Mouse (Mus musculus): ENCODE measurements at regions not wholly inside any gene's neighbourhood (a gene's known extent, or its start where the extent isn't known, plus 50 kb on each side); places are given as distances from the start of the nearest gene placed in this dataset.

DNA sequence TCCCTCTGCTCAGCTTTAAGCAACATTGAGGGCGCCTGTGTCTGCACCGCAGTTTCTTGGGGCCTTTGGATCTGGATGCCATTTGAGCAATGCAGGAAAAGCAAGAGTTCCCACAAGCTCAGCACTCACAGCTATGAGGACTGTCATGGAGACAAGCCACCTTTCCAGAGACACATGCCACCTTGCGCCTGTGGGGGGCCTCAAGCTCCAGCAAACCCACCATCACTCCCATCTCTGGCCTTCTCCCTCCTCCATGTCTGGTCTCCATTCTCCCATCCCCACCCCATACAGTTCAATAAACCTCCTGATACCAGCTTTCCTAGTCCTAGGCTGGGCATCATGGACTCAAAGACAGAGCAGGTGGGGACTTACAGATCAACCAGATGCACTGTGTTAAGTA lies 97.8 kb downstream of the Wdr11 start:
- WGBS (ENCODE audit: insufficient replicate concordance), result 91% methylated on average over 3 of the region's 3 CpGs
- H3K36me3 ChIP-seq (ENCODE audit: control insufficient read depth, insufficient read depth, low read length), result no peaks in the 10 kb centered on the region
- H3K4me2 ChIP-seq, result no peak overlapping the region
- H3K9me3 ChIP-seq (replicated peaks; ENCODE audit: control insufficient read depth, low read length), result no peaks in the 10 kb centered on the region
- no peak overlapping the region for H3K4me3 ChIP-seq (ENCODE audit: low read depth, low read length)
- H3K27ac ChIP-seq (ENCODE audit: low read depth, low read length), result no peak overlapping the region
- no peak for ATAC-seq (replicated peaks; ENCODE audit: insufficient number of reproducible peaks, low FRiP score, low TSS enrichment)
- no peaks in the 10 kb centered on the region for H3K27me3 ChIP-seq (ENCODE audit: control insufficient read depth, insufficient read depth, low read length)
- peaks cover 15% of the 10 kb centered on the region; the same call in 1 of the 2 replicates for H3K4me1 ChIP-seq (ENCODE audit: control insufficient read depth, insufficient read depth, low read length)
- no peak overlapping the region for H3K9ac ChIP-seq (ENCODE audit: low read depth, low read length)

DNA sequence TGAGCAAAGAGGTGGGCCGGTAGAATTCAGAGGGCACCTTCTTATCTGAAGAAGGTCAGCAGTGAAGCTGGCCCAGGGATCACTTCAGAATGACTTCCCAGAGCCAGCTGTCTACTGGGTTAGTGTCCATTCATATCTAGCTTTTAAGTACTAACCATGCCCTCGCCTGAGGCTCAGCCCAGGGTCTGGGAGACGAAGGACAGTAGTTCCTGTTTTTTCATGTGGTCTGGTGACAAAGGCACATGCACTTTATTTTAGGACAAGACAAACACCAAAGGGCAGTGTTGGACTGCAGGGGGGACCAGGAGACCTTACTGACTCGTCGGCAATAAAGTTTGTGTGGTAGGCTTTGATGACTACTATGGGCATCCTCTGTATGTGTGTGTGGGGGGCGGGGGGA lies 99.2 kb downstream of the Wdr11 start:
- Histone ChIP-seq H3K36me3 (ENCODE audit: control insufficient read depth, insufficient read depth, low read length) (no peaks in the 10 kb centered on the region), H3K27ac (ENCODE audit: low read depth, low read length) (no peak overlapping the region), H3K4me2 (no peak overlapping the region), H3K9me3 (replicated peaks; ENCODE audit: control insufficient read depth, low read length) (no peaks in the 10 kb centered on the region), H3K27me3 (ENCODE audit: control insufficient read depth, insufficient read depth, low read length) (no peaks in the 10 kb centered on the region), H3K4me3 (ENCODE audit: low read depth, low read length) (no peak overlapping the region), H3K4me1 (ENCODE audit: control insufficient read depth, insufficient read depth, low read length) (peaks cover 15% of the 10 kb centered on the region; the same call in 1 of the 2 replicates), H3K9ac (ENCODE audit: low read depth, low read length) (no peak overlapping the region)
- no peak for ATAC-seq (replicated peaks; ENCODE audit: insufficient number of reproducible peaks, low FRiP score, low TSS enrichment)
- WGBS (ENCODE audit: insufficient replicate concordance), result 49% methylated on average over 6 of the region's 6 CpGs

DNA sequence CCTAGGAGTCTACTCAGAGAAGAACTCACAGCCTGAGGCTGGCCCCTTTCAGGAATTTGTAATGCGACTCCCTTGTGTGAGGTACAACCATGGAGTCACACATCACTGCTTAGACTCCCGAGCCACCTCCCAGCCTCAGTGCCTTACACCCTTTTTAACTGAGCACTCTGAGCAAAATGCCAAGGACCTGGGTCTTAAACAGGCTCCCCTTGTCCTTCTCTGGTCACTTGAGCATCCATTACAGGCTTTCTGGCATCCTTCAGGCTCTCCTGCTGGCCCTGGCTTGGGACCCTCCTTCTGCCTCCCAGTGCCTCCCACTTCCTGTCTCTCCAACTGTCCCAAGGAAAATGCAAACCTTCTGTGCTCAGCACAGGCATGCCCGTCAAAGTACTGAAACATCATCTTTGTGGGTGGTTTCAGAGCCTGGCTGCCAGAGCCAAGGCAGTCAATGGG lies 100.0 kb downstream of the Wdr11 start:
- no peaks in the 10 kb centered on the region for H3K9me3 ChIP-seq (replicated peaks; ENCODE audit: control insufficient read depth, low read length)
- H3K4me2 ChIP-seq, result no peak overlapping the region
- no peaks in the 10 kb centered on the region for H3K27me3 ChIP-seq (ENCODE audit: control insufficient read depth, insufficient read depth, low read length)
- H3K27ac ChIP-seq (ENCODE audit: low read depth, low read length), result no peak overlapping the region
- no peak overlapping the region for H3K9ac ChIP-seq (ENCODE audit: low read depth, low read length)
- no peak for ATAC-seq (replicated peaks; ENCODE audit: insufficient number of reproducible peaks, low FRiP score, low TSS enrichment)
- WGBS (ENCODE audit: insufficient replicate concordance), result 36% methylated on average over 3 of the region's 3 CpGs
- peaks cover 15% of the 10 kb centered on the region; the same call in 1 of the 2 replicates for H3K4me1 ChIP-seq (ENCODE audit: control insufficient read depth, insufficient read depth, low read length)
- no peak overlapping the region for H3K4me3 ChIP-seq (ENCODE audit: low read depth, low read length)
- no peaks in the 10 kb centered on the region for H3K36me3 ChIP-seq (ENCODE audit: control insufficient read depth, insufficient read depth, low read length)

DNA sequence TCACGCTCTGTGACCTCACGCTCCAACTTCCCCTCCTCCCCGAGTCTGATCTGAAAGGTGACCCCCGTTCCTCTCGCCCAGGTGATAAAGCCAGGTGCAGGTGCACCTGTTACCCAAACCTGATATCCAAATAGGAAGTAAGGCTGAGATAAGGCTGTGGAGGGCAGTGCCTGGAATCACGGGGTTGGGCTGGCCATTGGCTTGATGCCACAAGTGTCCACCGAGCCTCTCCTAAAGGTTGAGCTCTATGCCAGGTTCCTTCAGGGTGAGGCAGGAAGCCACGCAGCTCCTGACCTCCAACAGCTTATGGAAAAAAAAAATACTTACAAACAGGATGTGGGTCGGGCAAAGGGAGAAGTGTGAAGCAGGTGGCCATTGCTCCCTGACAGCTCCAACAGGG lies 102.0 kb downstream of the Wdr11 start:
- Histone ChIP-seq H3K9me3 (replicated peaks; ENCODE audit: control insufficient read depth, low read length) (no peaks in the 10 kb centered on the region), H3K4me2 (no peak overlapping the region), H3K27ac (ENCODE audit: low read depth, low read length) (no peak overlapping the region), H3K4me1 (ENCODE audit: control insufficient read depth, insufficient read depth, low read length) (peaks cover 15% of the 10 kb centered on the region; the same call in 1 of the 2 replicates), H3K9ac (ENCODE audit: low read depth, low read length) (no peak overlapping the region), H3K36me3 (ENCODE audit: control insufficient read depth, insufficient read depth, low read length) (no peaks in the 10 kb centered on the region), H3K4me3 (ENCODE audit: low read depth, low read length) (no peak overlapping the region), H3K27me3 (ENCODE audit: control insufficient read depth, insufficient read depth, low read length) (no peaks in the 10 kb centered on the region)
- 74% methylated on average over 9 of the region's 9 CpGs for WGBS (ENCODE audit: insufficient replicate concordance)
- no peak for ATAC-seq (replicated peaks; ENCODE audit: insufficient number of reproducible peaks, low FRiP score, low TSS enrichment)

DNA sequence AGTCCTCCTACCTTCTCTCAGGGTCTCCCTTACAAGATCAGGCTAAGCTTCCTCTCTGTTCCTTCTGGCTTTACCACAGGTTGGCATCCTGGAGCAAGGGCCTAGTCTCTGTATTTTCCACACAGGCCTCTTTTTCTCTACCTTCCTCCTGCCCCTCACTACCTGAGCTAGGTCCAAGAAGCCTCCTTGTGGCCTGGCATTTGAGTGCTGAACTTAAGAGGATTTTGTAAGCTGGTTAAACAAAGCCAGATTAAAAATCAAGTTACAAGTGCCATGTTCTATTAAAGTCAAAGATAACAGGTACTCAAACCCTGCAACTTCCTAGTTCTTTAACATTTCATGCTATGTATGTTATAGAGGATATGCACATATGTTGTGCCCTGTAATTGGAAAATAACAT lies 102.5 kb downstream of the Wdr11 start:
- Histone ChIP-seq H3K9ac (ENCODE audit: low read depth, low read length) (no peak overlapping the region), H3K4me1 (ENCODE audit: control insufficient read depth, insufficient read depth, low read length) (peaks cover 15% of the 10 kb centered on the region; the same call in 1 of the 2 replicates), H3K36me3 (ENCODE audit: control insufficient read depth, insufficient read depth, low read length) (no peaks in the 10 kb centered on the region), H3K9me3 (replicated peaks; ENCODE audit: control insufficient read depth, low read length) (no peaks in the 10 kb centered on the region), H3K27me3 (ENCODE audit: control insufficient read depth, insufficient read depth, low read length) (no peaks in the 10 kb centered on the region), H3K27ac (ENCODE audit: low read depth, low read length) (no peak overlapping the region), H3K4me3 (ENCODE audit: low read depth, low read length) (no peak overlapping the region), H3K4me2 (no peak overlapping the region)
- ATAC-seq (replicated peaks; ENCODE audit: insufficient number of reproducible peaks, low FRiP score, low TSS enrichment), result no peak

DNA sequence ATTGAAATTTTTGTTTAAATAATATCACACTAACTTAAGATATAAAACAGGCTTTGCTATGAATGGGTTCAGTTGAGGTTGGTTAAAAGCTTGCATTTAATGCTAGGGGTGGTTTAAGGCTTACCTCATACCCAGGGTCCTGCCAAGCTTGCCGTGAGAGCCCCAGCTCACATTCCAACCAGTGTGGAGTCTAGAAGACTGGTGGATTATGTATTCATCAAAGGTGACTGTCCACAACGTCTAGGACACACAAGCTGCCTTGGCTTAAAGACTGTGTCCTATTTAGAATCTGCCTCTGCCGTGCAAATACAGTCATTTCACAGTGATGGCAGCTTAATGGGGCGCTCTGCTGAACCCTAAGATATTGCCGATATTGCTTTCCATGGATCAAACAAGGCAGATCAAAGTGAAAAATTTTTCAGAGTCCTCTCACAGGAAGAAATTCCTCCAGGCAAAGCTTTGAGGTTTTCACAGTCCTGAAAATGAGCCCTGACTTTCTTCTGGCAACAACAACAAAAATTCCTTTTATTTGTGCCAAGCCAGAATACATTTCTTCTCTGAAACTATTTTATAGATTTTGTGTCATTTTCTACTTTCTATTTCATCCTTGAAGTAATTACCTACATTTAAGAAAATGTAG lies 108.4 kb downstream of the Wdr11 start:
- ATAC-seq (replicated peaks; ENCODE audit: insufficient number of reproducible peaks, low FRiP score, low TSS enrichment), result no peak
- no peaks in the 10 kb centered on the region for H3K9me3 ChIP-seq (replicated peaks; ENCODE audit: control insufficient read depth, low read length)
- WGBS (ENCODE audit: insufficient replicate concordance), result 62% methylated on average over 5 of the region's 5 CpGs
- no peak overlapping the region for H3K4me2 ChIP-seq
- no peaks in the 10 kb centered on the region for H3K27me3 ChIP-seq (ENCODE audit: control insufficient read depth, insufficient read depth, low read length)
- H3K36me3 ChIP-seq (ENCODE audit: control insufficient read depth, insufficient read depth, low read length), result no peaks in the 10 kb centered on the region
- H3K4me1 ChIP-seq (ENCODE audit: control insufficient read depth, insufficient read depth, low read length), result no peaks in the 10 kb centered on the region
- H3K9ac ChIP-seq (ENCODE audit: low read depth, low read length), result no peak overlapping the region
- H3K27ac ChIP-seq (ENCODE audit: low read depth, low read length), result no peak overlapping the region
- H3K4me3 ChIP-seq (ENCODE audit: low read depth, low read length), result no peak overlapping the region

DNA sequence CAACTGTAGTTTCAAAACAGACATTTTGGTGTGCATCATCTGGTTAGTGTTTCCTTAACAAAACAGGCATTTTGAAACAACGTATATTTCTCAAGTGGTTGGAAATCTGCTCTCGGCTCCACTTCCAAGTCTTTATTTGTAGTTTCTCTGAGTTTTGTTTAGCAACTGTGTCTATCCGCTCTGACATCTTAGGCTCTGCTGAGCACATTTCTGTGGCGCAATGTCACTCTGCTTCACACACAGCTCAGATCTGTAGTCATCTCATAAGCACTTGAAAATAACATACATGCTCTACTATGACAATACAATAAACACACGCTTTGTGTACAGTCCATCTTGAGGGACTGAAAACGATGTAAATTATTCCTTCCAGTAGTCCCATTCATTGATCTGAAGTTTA lies 135.9 kb downstream of the Wdr11 start:
- Histone ChIP-seq H3K27ac (ENCODE audit: low read depth, low read length) (no peak overlapping the region), H3K9me3 (replicated peaks; ENCODE audit: control insufficient read depth, low read length) (no peaks in the 10 kb centered on the region), H3K4me2 (no peak overlapping the region), H3K4me1 (ENCODE audit: control insufficient read depth, insufficient read depth, low read length) (0 out of 2 replicates have a peak, but pooled peaks cover 2% of the 10 kb centered on the region), H3K4me3 (ENCODE audit: low read depth, low read length) (no peak overlapping the region), H3K9ac (ENCODE audit: low read depth, low read length) (no peak overlapping the region), H3K36me3 (ENCODE audit: control insufficient read depth, insufficient read depth, low read length) (no peaks in the 10 kb centered on the region), H3K27me3 (ENCODE audit: control insufficient read depth, insufficient read depth, low read length) (no peaks in the 10 kb centered on the region)
- no peak for ATAC-seq (replicated peaks; ENCODE audit: insufficient number of reproducible peaks, low FRiP score, low TSS enrichment)
- WGBS (ENCODE audit: insufficient replicate concordance), result 77% methylated on average over 6 of the region's 6 CpGs

DNA sequence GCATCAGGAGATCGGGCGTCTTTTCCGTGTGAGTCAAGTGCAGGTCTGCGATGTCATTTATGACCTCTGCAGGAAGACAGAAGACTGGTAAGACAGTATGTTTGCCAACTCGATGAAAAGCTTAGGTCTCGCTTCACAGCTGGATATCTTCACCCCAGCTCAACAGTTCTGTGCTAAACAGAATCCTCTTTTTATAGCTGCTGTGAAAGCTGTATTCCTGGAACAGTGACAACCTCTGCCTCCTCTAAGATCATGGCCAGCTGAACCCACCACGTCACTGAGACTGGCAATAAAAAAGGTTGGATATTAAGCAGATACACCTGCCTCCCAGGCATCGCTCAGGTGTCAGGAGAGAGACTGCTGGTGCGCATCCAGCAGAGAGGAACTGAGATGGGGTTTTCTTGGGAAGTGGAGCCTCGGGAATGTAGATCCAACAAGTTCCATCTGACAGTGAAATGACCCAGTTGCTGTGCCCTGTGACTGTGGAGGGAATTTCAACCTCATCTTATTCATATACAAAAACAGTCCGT lies 138.1 kb downstream of the Wdr11 start:
- WGBS (ENCODE audit: insufficient replicate concordance), result 64% methylated on average over 11 of the region's 11 CpGs
- no peak for ATAC-seq (replicated peaks; ENCODE audit: insufficient number of reproducible peaks, low FRiP score, low TSS enrichment)

DNA sequence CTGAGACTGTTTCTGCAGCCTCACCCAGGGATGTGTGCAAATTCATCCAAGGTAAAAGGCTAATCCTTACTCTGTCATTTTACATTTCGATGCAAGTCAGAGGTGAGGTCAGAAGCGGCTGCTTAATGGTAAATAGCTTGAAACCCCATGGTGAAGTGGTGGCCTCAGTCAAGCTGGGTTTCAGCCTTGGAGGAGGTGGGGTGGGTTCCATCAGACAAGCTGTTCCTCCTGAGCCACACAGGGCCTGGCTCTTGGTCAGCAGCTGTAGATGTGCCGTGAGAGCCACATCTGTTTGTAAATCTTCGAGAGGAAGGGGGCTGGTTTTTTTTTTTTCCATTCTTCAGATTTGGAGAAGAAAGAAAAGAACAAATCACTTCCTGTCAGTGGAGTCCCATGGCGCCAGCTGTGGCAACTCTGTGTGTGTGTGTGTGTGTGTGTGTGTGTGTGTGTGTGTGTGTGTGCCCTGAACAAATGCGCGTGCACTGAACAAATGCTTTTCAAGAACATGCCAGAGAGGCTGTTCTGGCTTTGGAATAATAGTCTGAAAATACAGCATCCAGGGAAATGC lies 139.2 kb downstream of the Wdr11 start:
- Histone ChIP-seq H3K4me2 (no peak overlapping the region), H3K27me3 (ENCODE audit: control insufficient read depth, insufficient read depth, low read length) (no peaks in the 10 kb centered on the region), H3K4me3 (ENCODE audit: low read depth, low read length) (no peak overlapping the region), H3K4me1 (ENCODE audit: control insufficient read depth, insufficient read depth, low read length) (0 out of 2 replicates have a peak, but pooled peaks cover 2% of the 10 kb centered on the region), H3K9ac (ENCODE audit: low read depth, low read length) (no peak overlapping the region), H3K27ac (ENCODE audit: low read depth, low read length) (no peak overlapping the region), H3K9me3 (replicated peaks; ENCODE audit: control insufficient read depth, low read length) (no peaks in the 10 kb centered on the region), H3K36me3 (ENCODE audit: control insufficient read depth, insufficient read depth, low read length) (no peaks in the 10 kb centered on the region)
- 61% methylated on average over 7 of the region's 7 CpGs for WGBS (ENCODE audit: insufficient replicate concordance)
- no peak for ATAC-seq (replicated peaks; ENCODE audit: insufficient number of reproducible peaks, low FRiP score, low TSS enrichment)

More for the DNA sequence above, 138.1 kb downstream of the Wdr11 start:
- H3K9me3 ChIP-seq (replicated peaks; ENCODE audit: control insufficient read depth, low read length), result no peaks in the 10 kb centered on the region
- no peaks in the 10 kb centered on the region for H3K27me3 ChIP-seq (ENCODE audit: control insufficient read depth, insufficient read depth, low read length)
- H3K36me3 ChIP-seq (ENCODE audit: control insufficient read depth, insufficient read depth, low read length), result no peaks in the 10 kb centered on the region
- H3K9ac ChIP-seq (ENCODE audit: low read depth, low read length), result no peak overlapping the region
- no peak overlapping the region for H3K4me3 ChIP-seq (ENCODE audit: low read depth, low read length)
- no peak overlapping the region for H3K27ac ChIP-seq (ENCODE audit: low read depth, low read length)
- 0 out of 2 replicates have a peak, but pooled peaks cover 2% of the 10 kb centered on the region for H3K4me1 ChIP-seq (ENCODE audit: control insufficient read depth, insufficient read depth, low read length)
- H3K4me2 ChIP-seq, result no peak overlapping the region

Measured in heart, embryonic 11.5 days (tissue).